Mouse (Mus musculus) left cerebral cortex, postnatal 10 days (tissue): Measurements from ENCODE around the gene S100a4. TPM values are rescaled to one million over a fixed set of nuclear protein-coding genes. Genes with fewer than 3 reads are reported as not detected.

ENCODE experiments used
- DNase-seq, 2 experiments: peaks; one replicate each; pipeline ENCODE4 v3.0.0; 2021 to 2022; ENCODE audit warnings: low spot score in 2 of 2, mixed read lengths in 1 of 2; ENCODE audit errors: extremely low spot score in 1 of 2
- intact Hi-C: fragments of 180-260 bp; cut with DNase I; formaldehyde crosslinking; loops from one replicate; pipeline ENCODE4 v1.15.1; 2025
- total RNA-seq, 2 experiments: library from RNA; stranded (reverse); gene quantifications; 2 replicates each; pipeline ENCODE4 v1.2.3; 2021

Gene S100a4
- 1 to 10 TPM; 7.1 to 8.1 TPM for total RNA-seq

DNA sequence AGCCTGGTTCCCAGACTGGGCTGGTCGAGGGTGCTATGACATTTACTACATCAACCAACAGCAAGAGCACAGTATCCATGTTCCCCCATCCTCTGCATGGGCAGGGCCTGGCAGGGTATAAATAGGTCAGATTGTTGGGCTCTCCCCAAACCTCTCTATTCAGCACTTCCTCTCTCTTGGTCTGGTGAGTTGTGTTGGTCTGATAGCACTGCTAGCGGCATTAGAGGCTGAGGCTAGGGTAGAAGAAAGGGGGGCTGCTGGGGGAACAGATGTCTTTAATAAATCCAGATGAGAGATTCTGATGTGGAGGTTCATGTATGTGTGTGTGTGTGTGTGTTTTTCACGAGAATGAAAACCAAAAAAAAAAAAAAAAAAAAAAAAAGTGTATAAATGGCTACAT is at the start of gene S100a4:
S100a4 (plus strand) TSS at position 149 of the 400 bp plus-strand sequence.
- DNase-seq = no peak
- intact Hi-C loops = no loop called here

- peak; percentile 36 to 63 for DNase-seq
These were observed 47.6 kb upstream of the S100a4 start for GRCm38 (mm10) chr3:90555954-90556353.

GRCm38 (mm10) chr3:90560008-90560628 is 43.5 kb upstream of the S100a4 start, which contains the start of gene S100a3:
Gene S100a3 (plus strand): TSS chr3:90560578.
- intact Hi-C loops = no loop called here
- DNase-seq = no peak

More at GRCm38 (mm10) chr3:90555954-90556353, 47.6 kb upstream of the S100a4 start:
- intact Hi-C loops = no loop called here

DNA sequence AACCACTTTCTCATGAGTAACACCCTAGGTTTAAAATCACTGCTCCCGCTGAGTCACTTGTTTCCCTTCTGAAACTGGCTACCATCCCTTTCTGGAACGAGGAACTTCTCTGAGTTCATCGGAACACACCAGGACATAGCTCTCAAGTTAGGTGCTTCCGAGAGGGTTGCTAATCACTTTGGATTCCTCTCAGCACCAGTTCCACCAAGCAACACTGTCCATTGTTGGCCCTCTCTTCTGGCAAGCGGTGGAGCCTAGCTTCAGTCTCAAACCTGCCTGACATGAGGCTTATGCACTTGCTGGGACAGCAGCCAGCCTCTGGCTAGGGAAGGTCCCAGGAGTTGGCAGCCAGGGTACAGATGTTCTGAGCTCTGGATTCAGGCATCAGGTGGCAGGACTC is 28.9 kb upstream of the S100a4 start:
- intact Hi-C loops = loop anchor here (5.0 kb wide), 2 partner anchors 37 to 47 kb away; partner anchors contain the start of genes S100a14 and S100a16
- DNase-seq = no peak

DNA sequence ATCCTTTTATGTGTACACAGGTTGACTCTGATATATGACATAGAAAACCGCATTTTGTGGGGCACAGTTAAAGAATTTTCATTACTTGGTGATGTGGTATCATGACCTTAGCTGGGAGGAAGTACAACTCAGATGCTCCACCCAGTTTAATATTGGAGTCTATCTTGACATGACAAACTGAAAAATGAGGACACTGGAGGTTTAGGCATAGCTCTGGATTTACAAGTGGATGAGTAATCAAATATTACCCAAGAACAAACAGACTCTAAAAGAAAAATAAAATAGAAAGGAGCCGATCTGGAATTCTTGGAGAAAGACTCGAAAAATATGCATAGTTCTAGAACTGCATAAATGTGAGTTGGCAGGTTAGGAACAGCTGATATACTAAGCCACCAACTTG is 28.3 kb upstream of the S100a4 start:
- intact Hi-C loops = loop anchor here (5.0 kb wide), 1 partner anchor 38 kb away; the partner anchor contains the start of gene S100a16
- DNase-seq = no peak

DNA sequence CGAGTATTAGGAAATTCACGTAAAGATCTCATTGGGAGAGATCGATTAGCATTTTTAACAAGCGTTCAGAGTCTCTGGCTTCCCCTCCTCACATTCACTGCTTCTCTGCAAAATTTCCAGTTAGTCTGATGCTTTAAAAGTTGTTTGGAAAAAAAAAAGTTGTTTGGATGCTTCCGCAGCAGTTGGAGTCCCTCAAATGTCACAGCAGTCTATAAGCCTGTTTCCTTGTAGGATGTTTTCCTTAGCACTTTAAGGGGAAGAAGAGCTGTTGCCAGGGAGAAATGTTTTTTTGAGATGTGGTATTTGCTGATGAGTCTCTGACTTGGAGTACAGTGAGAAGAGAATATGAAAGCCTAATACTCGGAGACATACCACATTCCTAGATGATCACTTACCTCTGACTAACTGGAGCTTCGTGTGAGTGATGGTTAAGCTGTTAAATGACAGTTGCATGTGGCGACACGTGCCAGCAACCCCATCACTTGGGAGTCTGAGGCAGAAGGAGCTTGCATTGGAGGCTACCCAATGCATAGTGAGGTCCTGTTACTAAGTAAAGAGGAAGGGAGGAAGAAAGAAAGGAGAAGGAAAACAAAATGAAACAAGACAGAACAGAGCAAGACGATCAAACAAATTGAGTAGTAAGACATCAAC is 27.1 kb upstream of the S100a4 start:
- no peak for DNase-seq
- intact Hi-C loops = loop anchor here (5.0 kb wide), 1 partner anchor 39 kb away; the partner anchor contains the start of gene S100a16

DNA sequence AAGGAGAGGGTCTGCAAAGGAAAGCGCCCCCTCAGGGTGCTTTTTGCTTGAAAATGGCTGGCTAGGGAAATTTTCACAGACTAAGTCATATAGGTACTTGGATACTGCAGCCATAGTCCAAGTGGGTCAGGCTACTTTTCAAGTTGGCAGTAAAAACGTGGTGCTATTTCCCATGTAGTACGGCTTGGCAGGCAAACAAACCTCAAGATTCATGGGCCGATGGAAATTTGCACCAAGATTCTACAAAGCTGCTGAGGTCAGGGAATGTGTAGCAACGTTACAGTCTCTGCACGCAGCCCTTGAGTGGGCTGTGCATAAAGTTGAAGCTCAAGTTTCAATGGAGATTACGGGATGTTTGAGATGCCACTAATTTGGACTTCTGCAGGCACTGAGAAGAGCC is 24.1 kb upstream of the S100a4 start:
- intact Hi-C loops = loop anchor here (5.0 kb wide), 1 partner anchor 42 kb away; the partner anchor contains the start of gene S100a16
- DNase-seq = no peak

DNA sequence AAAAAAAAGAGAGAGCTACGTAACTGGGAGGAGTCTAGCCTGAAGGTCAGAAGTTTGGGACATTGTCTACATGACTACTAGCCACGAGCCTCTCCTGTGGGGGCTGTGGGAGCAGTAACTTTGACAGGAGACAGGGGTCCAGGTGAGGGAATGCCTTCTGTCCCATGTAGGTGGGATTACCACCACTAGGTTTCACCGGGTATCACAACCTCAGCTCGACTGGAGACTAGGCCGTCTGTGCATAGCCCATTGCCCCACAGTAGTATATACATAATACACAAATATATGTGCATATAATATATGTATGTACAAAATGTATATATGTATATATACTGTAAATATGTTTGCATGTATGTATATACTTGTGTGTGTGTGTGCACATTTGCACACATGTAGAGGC is 22.4 kb upstream of the S100a4 start:
- intact Hi-C loops = no loop called here

GRCm38 (mm10) chr3:90582156-90582555 is 21.4 kb upstream of the S100a4 start:
- DNase-seq = no peak
- intact Hi-C loops = no loop called here

More for the DNA sequence above, 22.4 kb upstream of the S100a4 start:
- no peak for DNase-seq

DNA sequence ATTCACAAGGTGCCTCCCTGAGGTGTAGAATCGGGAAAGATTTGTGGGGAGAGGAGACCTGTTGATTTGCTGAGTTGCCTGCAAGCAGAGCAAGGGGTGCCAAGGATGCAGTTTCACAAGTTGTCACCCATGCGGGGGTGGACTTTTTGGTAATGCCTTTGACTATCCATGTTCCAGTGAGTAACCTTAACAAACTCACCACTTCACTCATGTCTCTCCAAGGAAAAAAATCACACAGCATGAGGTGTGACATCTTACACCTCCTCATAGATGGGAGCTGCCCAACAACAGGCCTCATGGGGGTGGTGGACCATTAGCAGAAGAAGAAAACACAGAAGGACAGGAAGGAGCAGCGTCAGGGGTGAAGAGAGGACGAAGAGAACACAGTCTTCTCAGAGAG is 21.0 kb upstream of the S100a4 start:
- intact Hi-C loops = no loop called here

DNA sequence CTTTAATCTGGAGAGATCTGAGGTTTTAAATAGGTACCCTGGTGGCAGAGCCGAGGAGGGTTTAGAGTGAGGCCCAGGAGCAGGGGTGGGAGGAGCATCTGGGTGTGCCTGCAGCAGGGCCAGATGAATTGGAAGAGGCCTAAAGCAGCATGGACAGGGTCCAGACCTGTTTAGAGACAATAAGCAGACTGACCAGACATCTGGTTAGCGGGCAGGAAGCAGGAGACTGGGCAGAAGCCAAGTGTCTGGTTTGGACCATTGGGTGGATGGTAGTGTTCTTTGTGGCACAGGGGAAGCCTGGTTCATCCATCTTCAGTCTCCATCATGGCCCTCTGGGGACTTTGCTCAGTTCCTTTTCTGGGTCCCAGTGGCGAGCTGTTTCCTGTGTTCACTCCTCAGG is 19.7 kb upstream of the S100a4 start:
- DNase-seq = no peak
- intact Hi-C loops = no loop called here

More for the DNA sequence above, 21.0 kb upstream of the S100a4 start:
- no peak for DNase-seq

- peak; percentile 53 to 55 for DNase-seq
- intact Hi-C loops = loop anchor here (5.0 kb wide), 2 partner anchors 67 to 122 kb away; partner anchors contain the start of gene S100a7a
These were observed 18.0 kb upstream of the S100a4 start for GRCm38 (mm10) chr3:90585595-90585994.

DNA sequence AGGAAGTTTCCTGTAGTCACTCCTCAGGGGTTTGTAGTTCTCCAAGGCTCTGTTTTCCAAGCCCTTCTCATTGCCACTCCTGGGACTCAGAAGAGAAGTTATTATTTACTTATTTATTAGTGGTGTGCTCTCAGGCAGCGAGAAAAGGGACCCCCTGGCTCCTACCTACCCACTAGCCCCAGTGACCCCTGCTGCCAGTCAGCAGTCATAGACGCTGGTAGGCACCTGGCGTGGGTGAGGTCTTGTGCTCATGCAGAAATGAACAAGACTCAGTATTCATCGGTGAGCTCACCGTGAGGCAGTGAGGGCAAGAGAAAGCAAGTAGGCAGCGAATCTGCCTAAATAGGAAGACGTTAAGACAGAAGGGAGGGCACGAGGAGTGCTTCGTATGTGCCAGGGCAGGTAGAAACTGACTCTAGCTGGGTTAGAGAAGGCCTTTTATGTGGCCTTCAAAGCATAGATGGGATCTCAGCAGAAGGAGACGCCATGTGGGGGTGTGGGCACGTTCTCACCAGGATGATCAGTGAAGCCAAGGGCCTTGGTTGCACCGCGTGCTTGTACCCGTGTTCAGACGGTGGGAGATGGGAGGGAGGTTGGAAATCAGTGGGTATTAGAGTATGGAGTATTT is 17.4 kb upstream of the S100a4 start:
- intact Hi-C loops = loop anchor here (5.0 kb wide), 2 partner anchors 66 to 121 kb away; partner anchors contain the start of gene S100a7a
- no peak for DNase-seq

GRCm38 (mm10) chr3:90586906-90587305 is 16.7 kb upstream of the S100a4 start:
- DNase-seq = peak in 1 of 2 experiments; percentile 39
- intact Hi-C loops = loop anchor here (5.0 kb wide), 2 partner anchors 65 to 120 kb away; partner anchors contain the start of gene S100a7a

- DNase-seq = no peak
- intact Hi-C loops = loop anchor here (5.0 kb wide), 2 partner anchors 65 to 120 kb away; partner anchors contain the start of gene S100a7a
These were observed 16.0 kb upstream of the S100a4 start for GRCm38 (mm10) chr3:90587361-90588101.

DNA sequence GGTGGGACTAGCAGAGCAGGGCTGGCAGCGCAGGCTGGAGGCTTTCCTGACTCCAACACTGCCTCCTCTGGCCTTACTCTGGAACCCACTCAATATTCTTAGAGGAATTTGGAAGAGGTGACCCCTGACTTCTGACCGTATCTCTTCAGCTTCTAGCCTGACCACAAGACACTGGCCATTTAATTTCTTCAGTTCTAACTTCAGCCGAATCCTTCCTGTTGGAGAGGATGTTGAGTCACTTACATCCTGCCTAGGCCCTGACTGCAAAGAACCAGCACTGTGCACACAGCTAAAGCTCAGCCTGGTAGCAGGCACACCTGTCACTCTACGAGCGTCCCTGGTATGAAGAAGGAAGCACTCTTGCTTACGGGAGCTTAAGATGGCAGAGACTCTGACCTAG is 14.2 kb upstream of the S100a4 start:
- no peak for DNase-seq
- intact Hi-C loops = loop anchor here (5.0 kb wide), 2 partner anchors 63 to 118 kb away; partner anchors contain the start of gene S100a7a

DNA sequence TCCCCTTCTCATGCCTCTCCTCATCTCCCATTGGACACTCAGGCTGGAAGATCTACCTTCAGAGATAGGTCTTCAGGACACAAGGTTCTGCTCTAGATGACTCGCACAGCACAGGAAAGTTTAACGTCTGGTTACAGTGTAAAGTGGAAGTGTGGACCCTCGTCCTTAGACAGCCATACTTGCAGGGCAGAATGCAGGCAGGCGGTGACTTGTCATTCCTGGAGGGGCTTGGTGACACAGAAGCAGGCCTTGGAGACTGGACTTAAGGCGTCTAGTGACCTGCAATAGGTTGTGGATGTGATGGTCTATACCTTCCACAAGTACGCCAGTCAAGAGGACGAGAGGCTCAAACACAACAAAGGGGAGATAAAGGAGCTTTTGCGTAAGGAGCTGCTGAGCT is 13.6 kb upstream of the S100a4 start, which contains the start of gene S100a2:
S100a2 (plus strand) TSS at position 301 of the 400 bp plus-strand sequence.
- DNase-seq = no peak
- intact Hi-C loops = loop anchor here (5.0 kb wide), 2 partner anchors 62 to 117 kb away; partner anchors contain the start of gene S100a7a

- DNase-seq = no peak
- intact Hi-C loops = no loop called here
These were observed 9.1 kb upstream of the S100a4 start for GRCm38 (mm10) chr3:90594466-90594865.
